Mouse (Mus musculus) kidney, embryonic 15.5 days (tissue): ENCODE data around the gene Cd6. TPM values are rescaled to one million over a fixed set of nuclear protein-coding genes. Genes with fewer than 3 reads are reported as not detected.

Experiments used
- ATAC-seq: fragments of 200-750 bp; cut with Nextera tagmentation; replicated peaks from 2 replicates; pipeline ENCODE4 v1.8.0; 2017; ENCODE audit warnings: moderate TSS enrichment; ENCODE audit not compliant: low FRiP score
- H3K27ac ChIP-seq: fragments of 300-500 bp; sonication (generic); 2 replicates; pipeline ENCODE4 v1.5.1; 2015; ENCODE audit warnings: mild to moderate bottlenecking, inconsistent platforms
- H3K27me3 ChIP-seq: fragments of 300-500 bp; sonication (generic); 2 replicates; pipeline ENCODE4 v1.6.1; 2015; ENCODE audit warnings: inconsistent platforms
- H3K36me3 ChIP-seq: fragments of 300-500 bp; sonication (generic); 2 replicates; pipeline ENCODE4 v1.6.1; 2015; ENCODE audit warnings: inconsistent platforms
- H3K4me1 ChIP-seq: fragments of 300-500 bp; sonication (generic); 2 replicates; pipeline ENCODE4 v1.6.1; 2015; ENCODE audit warnings: inconsistent platforms
- H3K4me2 ChIP-seq: fragments of 300-500 bp; sonication (generic); 2 replicates; pipeline ENCODE4 v1.6.1; 2015; ENCODE audit warnings: moderate library complexity, mild to moderate bottlenecking, inconsistent platforms
- H3K4me3 ChIP-seq: fragments of 300-500 bp; sonication (generic); replicated peaks from 2 replicates; pipeline ENCODE4 v1.5.1; 2015; ENCODE audit warnings: mild to moderate bottlenecking, inconsistent platforms
- H3K9ac ChIP-seq: fragments of 300-500 bp; sonication (generic); 2 replicates; pipeline ENCODE4 v1.6.1; 2015; ENCODE audit warnings: mild to moderate bottlenecking, inconsistent platforms
- H3K9me3 ChIP-seq: fragments of 300-500 bp; sonication (generic); replicated peaks from 2 replicates; pipeline ENCODE4 v1.6.1; 2016; ENCODE audit warnings: inconsistent platforms
- WGBS: fragments of 180-500 bp; shearing (Covaris S2); methylation state at CpG from one replicate; pipeline ENCODE4 v1.1.7; 2015; ENCODE audit warnings: mixed read lengths; 5-methylcytosine and 5-hydroxymethylcytosine counted together
- polyA plus RNA-seq: library from polyadenylated mRNA; unstranded; fragments of >200 nt; fragmentation: Nextera tagmentation; extraction: Ambion mirVana; gene quantifications from 2 replicates; pipeline ENCODE4 v1.2.1, GENCODE M21; 2015

Gene Cd6
- polyA plus RNA-seq: 0.26 TPM in 1 of 2 replicates, not detected in the other

DNA sequence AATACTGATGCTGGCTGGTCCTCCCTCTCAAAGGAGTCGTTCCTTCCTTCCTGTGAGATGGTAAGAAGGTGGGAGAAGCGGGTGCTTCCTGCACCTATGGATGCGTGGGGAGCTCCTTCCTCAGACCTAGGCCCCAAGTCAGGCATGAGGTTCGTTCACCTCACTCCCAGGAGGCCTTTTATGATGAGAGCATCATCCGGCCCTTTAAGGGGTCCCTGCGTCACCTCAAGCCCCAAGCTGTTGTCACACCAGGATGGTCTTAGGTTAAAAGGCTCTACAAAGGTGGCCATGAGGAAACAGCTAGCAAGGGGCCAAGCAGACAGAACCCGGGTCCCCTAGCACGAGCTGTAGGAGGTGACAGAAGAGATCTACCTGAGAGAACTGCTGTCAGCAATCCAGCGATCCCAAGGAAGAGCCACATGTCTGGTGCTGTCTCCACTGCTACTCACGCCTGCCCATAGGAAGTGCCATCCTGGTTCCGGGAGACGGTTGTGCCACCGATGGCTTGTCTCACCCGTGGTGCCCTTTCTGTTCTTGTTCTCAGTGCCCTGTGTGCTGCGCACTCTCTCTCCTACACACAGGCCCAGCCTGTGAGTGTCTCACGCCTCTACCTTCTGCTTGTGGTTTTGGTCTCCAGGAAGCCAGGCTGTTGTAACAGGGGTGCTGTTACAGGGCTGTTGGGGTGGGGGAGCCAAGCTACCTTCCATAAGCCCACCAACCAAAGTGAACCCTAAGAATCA is at the start of gene Cd6:
Cd6 (minus strand) TSS at position 623 of the 740 bp plus-strand sequence.
- Histone ChIP-seq H3K9me3 (no peaks in the 10 kb centered on the region), H3K36me3 (no peaks in the 10 kb centered on the region), H3K9ac (no peak within 1 kb of the TSS), H3K4me2 (no peak within 1 kb of the TSS), H3K4me1 (no peaks in the 10 kb centered on the region), H3K27me3 (no peaks in the 10 kb centered on the region), H3K4me3 (no peak within 1 kb of the TSS), H3K27ac (no peak within 1 kb of the TSS)
- ATAC-seq: no peak
- WGBS: 92% methylated on average over 16 of the region's 16 CpGs

DNA sequence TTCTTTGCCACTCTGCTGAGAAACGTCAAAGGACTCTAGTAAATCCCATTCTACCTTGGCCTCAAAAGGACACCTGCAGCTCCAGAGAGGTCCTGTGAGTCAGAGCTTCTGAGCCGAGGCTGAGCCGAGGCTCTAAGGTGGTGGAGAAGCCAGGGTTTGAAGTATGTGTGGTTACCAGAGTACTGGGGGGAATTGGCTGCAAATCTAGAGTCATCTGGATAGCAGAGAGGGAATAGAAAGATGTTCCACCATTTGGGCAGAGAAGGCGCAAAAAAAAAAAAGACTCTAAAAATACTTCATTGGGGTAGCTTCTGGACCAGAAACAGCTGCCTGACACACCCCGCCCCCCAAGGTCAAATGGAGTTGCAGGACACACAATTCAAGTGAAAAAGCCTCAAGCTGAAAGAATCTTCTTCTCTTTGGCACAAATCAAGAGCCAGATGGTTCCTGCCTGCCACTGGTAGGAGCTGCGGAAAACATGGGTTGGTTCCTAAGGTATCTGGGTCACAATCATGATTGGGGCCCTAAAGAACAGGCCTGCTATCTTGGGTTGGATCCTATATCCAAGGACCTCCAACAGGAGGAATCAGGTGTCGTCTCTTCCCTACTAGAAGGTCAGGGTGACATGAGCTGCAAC is 48.5 kb upstream of the Cd6 start:
- Histone ChIP-seq H3K9ac (no peak overlapping the region), H3K27me3 (no peaks in the 10 kb centered on the region), H3K4me2 (no peak overlapping the region), H3K4me1 (peaks cover 34% of the 10 kb centered on the region), H3K4me3 (no peak overlapping the region), H3K27ac (no peak overlapping the region), H3K9me3 (no peaks in the 10 kb centered on the region), H3K36me3 (peaks cover 19% of the 10 kb centered on the region)
- 83% methylated on average over 7 of the region's 7 CpGs for WGBS
- ATAC-seq: no peak

DNA sequence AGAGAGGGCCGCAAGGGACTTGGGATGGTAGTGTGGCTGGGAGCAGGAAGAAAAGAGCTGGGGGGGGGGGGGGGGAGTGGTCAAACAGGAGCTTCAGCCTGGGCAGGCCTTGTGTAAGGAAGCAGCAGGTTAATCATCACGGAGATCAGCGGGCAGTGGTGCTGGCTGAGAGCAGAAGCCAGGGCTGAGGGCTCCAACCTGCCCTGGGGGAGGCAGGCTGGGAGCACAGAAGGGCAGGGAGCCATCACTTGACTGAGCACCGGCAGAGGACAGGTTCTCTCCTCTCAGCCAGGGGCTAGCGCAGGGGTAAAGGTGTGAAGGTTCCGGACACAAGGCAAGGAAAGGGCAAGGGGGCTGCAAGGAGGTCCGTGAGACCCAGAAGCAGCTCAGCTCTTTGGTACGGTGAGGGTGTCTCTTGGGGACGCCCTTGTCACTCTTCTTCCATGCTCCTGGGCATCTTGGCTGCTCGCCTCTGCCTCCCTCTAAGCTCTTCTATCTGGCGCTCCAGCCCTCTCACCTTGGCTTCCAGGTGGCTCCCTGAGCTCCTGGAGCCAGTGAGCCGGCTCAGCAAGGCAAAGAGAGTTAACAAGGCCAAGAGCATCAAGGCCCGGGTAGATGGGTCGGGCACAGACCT is 41.6 kb upstream of the Cd6 start:
- Histone ChIP-seq H3K9me3 (no peaks in the 10 kb centered on the region), H3K36me3 (peaks cover 42% of the 10 kb centered on the region), H3K4me2 (no peak overlapping the region), H3K27ac (peak overlapping the region; percentile 93), H3K4me1 (peaks cover 32% of the 10 kb centered on the region), H3K9ac (no peak overlapping the region), H3K27me3 (no peaks in the 10 kb centered on the region), H3K4me3 (no peak overlapping the region)
- peak; percentile 40; the same call in 1 of the 2 replicates for ATAC-seq
- 73% methylated on average over 14 of the region's 14 CpGs for WGBS

DNA sequence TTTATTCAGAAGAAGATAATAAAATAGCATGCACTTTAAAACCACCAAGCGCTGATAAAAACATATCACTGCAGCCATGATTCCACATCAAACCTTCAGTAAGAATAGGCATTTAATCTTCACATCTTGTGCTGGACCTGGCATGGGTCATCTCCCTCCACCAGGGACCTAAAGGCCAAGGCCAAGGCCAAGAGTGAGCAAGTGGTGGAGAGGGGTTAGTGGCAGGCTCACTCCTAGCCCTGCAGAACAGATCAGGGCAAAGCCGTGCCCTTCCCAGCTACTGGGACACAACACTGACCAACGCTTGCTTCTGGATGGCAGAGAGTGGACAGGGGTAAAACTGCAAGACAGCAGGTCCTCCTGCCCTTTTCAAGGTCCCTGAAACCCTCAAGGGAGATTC is 40.8 kb upstream of the Cd6 start:
- peaks cover 32% of the 10 kb centered on the region for H3K4me1 ChIP-seq
- WGBS: 95% methylated on average over 3 of the region's 3 CpGs

DNA sequence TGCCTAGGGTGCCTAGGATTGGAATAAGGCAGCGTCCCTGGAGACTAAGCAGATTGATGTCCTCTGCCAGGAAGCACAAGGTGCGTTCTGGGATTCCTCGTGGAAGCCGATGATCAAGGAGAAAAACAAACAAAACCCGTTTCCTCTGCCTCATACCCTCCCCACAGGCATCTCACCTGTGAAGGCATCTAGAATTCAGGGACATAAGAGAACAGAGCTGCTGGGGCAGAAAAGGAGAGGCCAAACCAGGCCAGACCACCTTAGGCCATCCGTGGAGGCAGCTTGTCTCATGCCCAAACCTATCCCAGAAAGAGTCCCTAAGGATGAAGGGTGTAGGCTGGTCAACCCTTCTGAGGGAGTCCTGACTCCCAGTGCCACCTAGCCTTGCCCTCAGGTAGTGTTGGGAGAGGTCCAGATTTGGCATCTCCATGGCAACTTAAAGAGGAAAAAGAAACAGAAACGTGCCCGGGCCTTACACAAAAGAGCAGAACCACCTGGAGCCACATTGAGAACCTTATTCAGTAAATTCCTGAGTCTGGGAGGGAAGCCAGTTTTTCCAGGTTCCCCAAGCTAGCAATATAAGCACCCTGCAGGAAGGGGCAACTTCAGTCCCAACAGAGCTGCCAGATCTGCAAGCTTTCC is 40.1 kb upstream of the Cd6 start, which contains the start of gene Tmem132a:
Tmem132a (minus strand) TSS at position 55 of the 642 bp plus-strand sequence.
- Histone ChIP-seq H3K4me1 (peaks cover 32% of the 10 kb centered on the region), H3K27ac (peak within 1 kb of the TSS; percentile 93), H3K4me3 (peak within 1 kb of the TSS; percentile 92), H3K36me3 (peaks cover 56% of the 10 kb centered on the region), H3K4me2 (peak within 1 kb of the TSS; percentile 77), H3K9ac (peak within 1 kb of the TSS; percentile 87), H3K27me3 (no peaks in the 10 kb centered on the region), H3K9me3 (no peaks in the 10 kb centered on the region)
- WGBS: 5% methylated on average over 8 of the region's 8 CpGs
- peak; percentile 29 for ATAC-seq

More for the DNA sequence above, 40.8 kb upstream of the Cd6 start:
- H3K4me3 ChIP-seq: no peak overlapping the region
- peaks cover 49% of the 10 kb centered on the region for H3K36me3 ChIP-seq
- H3K9ac ChIP-seq: no peak overlapping the region
- H3K9me3 ChIP-seq: no peaks in the 10 kb centered on the region
- H3K27ac ChIP-seq: peak overlapping the region; percentile 93
- no peak for ATAC-seq
- no peak overlapping the region for H3K4me2 ChIP-seq
- H3K27me3 ChIP-seq: no peaks in the 10 kb centered on the region

DNA sequence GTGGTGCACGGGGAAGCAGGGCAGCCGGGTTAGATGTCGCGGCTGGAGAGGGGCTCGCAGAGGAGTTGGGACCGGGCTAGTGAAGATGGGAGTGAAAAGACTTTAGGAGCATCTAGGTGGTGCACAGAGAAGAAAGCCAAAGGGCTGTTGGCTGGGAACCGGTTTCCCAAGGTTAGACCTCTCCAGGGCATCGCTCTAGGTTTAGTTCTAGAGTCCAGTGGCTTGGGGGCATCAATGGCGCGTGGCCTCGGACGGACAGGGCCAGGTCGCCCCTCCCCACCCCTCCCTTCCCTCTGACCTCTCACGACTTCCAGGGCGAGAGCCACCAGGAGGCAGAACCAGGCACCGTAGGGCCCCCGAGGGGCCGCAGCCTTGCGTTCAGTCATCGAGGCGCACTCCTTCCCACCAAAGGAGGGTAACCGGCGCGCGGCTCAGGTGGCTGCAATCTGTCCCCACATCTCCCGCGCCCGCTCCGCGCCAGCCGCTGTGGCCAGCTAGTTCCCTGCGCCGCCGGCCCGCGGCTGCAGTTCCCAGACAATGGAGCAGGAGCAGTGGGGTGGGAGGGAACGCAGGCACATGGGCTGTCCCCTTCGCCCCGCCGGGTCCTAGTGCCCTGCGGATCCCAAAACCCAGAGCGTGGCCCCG is 39.5 kb upstream of the Cd6 start:
- ATAC-seq: peak; percentile 95
- Histone ChIP-seq H3K27me3 (no peaks in the 10 kb centered on the region), H3K4me2 (peak overlapping the region; percentile 77), H3K4me1 (peaks cover 32% of the 10 kb centered on the region), H3K36me3 (peaks cover 62% of the 10 kb centered on the region), H3K4me3 (peak overlapping the region; percentile 92), H3K9ac (peak overlapping the region; percentile 87), H3K27ac (peak overlapping the region; percentile 93), H3K9me3 (no peaks in the 10 kb centered on the region)
- under 1% methylated on average over 41 of the region's 43 CpGs for WGBS

DNA sequence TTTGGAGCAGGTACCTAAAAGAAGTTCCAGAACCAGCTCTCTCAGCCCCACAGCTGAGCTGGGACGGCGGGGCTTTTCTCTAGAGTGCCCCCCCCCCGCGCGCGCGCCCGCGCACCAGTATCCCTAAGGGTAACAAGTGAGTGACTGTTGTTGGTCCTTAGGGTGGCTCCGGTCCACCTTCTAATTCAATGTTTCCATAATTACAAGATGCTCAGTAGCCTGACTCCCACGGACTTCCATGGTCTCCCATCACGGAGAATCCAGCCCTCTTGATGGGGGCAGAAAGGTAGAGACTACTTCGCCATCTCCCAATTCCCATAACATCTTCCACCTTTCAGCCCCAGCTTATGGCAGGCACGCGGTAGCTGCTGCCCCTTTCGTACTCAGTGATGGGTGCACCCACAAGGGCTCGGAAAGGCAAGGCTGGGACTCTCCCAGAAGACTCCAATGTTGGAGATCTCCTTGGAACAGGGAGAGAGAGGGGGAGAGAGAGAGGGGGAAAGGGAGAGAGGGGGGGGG is 38.8 kb upstream of the Cd6 start:
- Histone ChIP-seq H3K4me1 (peaks cover 32% of the 10 kb centered on the region), H3K4me3 (peak overlapping the region; percentile 92)

DNA sequence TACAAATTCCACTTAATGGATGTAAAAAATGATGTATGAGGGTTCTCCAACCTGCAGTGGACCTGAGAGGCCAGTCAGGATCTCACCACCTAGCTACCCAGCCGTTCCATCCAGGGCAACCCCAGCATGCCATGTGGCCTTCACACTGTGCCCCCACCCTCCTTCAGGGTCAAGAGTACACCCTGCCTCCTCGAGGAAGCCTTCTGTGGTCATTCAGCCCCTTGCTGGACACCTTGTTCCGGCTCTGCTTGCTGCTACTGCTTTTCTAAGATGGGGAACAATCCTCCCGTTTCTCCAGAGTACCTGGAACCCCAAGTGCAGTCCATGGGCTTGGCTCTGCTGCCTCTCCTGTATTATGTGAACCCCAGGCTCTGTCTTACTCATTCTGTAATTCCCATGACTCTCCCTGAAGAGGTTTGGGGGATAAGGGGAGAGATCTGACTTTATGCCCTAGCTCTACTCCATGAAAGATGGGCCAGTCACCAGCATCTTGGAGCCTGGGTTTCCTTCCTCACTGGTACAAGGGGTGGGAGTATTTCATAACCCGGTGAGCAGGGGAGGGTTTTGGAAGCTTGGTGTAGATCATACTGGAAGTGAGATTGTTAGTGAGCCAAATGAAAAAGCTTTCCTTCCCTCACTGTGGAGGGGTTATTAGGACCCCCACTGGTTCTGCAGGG is 38.2 kb upstream of the Cd6 start:
- H3K27ac ChIP-seq: no peak overlapping the region
- peak overlapping the region; percentile 92 for H3K4me3 ChIP-seq
- no peaks in the 10 kb centered on the region for H3K9me3 ChIP-seq
- H3K36me3 ChIP-seq: peaks cover 63% of the 10 kb centered on the region
- H3K4me2 ChIP-seq: peak overlapping the region; percentile 77
- peak overlapping the region; percentile 87 for H3K9ac ChIP-seq
- H3K27me3 ChIP-seq: no peaks in the 10 kb centered on the region
- no peak for ATAC-seq
- peaks cover 32% of the 10 kb centered on the region for H3K4me1 ChIP-seq
- 25% methylated on average over 5 of the region's 5 CpGs for WGBS

More for the DNA sequence above, 38.8 kb upstream of the Cd6 start:
- Histone ChIP-seq H3K9ac (peak overlapping the region; percentile 87), H3K36me3 (peaks cover 63% of the 10 kb centered on the region), H3K27me3 (no peaks in the 10 kb centered on the region), H3K9me3 (no peaks in the 10 kb centered on the region), H3K27ac (peak overlapping the region; percentile 93; the same call in 1 of the 2 replicates), H3K4me2 (peak overlapping the region; percentile 77)
- ATAC-seq: 0 out of 2 replicates have a peak, but pooled peaks have one; percentile 5
- under 1% methylated on average over 17 of the region's 17 CpGs for WGBS

DNA sequence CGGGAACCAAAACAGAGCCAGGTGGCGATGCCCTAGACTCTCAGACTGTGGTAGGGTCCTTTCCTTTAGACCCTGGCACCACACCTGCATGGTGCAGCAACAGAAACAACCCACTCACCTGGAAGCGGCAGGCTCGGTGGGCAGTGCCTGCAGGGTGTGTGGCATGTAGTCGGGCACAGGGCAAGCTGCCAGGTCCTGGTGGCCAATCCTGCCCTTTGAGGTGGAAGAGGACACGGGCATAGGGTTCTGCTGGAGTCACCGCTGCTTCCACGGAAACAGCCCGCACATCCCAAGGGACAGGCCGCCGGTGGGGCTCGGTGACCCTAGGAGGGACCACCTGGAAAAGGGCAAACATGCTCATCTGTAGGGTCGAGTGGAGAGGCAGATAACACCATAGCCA is 36.5 kb upstream of the Cd6 start:
- WGBS: 90% methylated on average over 13 of the region's 13 CpGs
- H3K27me3 ChIP-seq: no peaks in the 10 kb centered on the region
- H3K4me1 ChIP-seq: peaks cover 26% of the 10 kb centered on the region
- no peaks in the 10 kb centered on the region for H3K9me3 ChIP-seq
- H3K27ac ChIP-seq: no peak overlapping the region
- no peak overlapping the region for H3K9ac ChIP-seq
- peaks cover 63% of the 10 kb centered on the region for H3K36me3 ChIP-seq
- H3K4me2 ChIP-seq: no peak overlapping the region
- no peak overlapping the region for H3K4me3 ChIP-seq
- ATAC-seq: no peak

DNA sequence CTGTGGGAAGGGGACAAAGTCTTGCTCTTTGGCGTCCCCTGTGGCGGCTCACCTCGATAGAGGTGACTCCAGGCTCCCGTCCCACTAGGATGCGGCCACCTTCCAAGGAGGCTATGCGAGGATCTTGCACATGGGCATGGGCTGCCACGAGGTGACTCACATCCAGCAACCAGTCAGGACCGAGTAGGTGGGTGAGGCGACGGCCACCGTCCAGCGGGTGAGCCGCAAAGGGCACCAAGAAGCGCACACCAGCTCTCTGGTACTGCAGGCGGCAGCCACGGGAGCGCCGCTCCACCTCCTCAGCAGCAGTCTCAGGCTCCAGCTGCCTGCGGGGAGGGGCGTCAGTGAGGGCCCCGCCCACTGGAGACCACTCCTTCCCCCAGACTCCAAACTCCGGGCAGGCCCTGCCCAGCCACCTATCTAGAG is 30.2 kb upstream of the Cd6 start:
- Histone ChIP-seq H3K27me3 (no peaks in the 10 kb centered on the region), H3K9me3 (no peaks in the 10 kb centered on the region), H3K4me2 (no peak overlapping the region), H3K4me3 (no peak overlapping the region), H3K9ac (no peak overlapping the region), H3K4me1 (0 out of 2 replicates have a peak, but pooled peaks cover 3% of the 10 kb centered on the region), H3K36me3 (peaks cover 88% of the 10 kb centered on the region), H3K27ac (no peak overlapping the region)
- peak; percentile 22; the same call in 1 of the 2 replicates for ATAC-seq
- WGBS: 53% methylated on average over 22 of the region's 22 CpGs
